Mouse (Mus musculus): ENCODE data around the gene Ctf1. TPM values are rescaled to one million over a fixed set of nuclear protein-coding genes. Genes with fewer than 3 reads are reported as not detected.
"Not testable (repeated sequence)": the region's sequence is repeated elsewhere in the genome, so short reads cannot be mapped to it uniquely, and the experiment has no call there.

The Ctf1 gene
- polyA plus RNA-seq, 1 experiment, result not detected

- Histone ChIP-seq H3K4me3 (ENCODE audit: insufficient read depth, low read depth, low read length) (no peak overlapping the region), H3K27ac (ENCODE audit: insufficient read depth, low read depth, low read length) (no peak overlapping the region), H3K4me1 (ENCODE audit: control insufficient read depth, insufficient read depth, low read length) (peaks cover 12% of the 10 kb centered on the region)
- 74% methylated on average over 9 of the region's 9 CpGs for WGBS
- TF ChIP-seq CTCF (IDR thresholded peaks at IDR 0.05; ENCODE audit: insufficient read depth, low read depth, low read length) (no peak), POLR2A (IDR thresholded peaks at IDR 0.05; ENCODE audit: insufficient read depth, low read depth, low read length) (no peak)
Observed at GRCm38 (mm10) chr7:127689626-127690280, 22.8 kb upstream of the Ctf1 start.

GRCm38 (mm10) chr7:127691221-127691989 is 21.1 kb upstream of the Ctf1 start:
- TF ChIP-seq POLR2A (IDR thresholded peaks at IDR 0.05; ENCODE audit: insufficient read depth, low read depth, low read length), result no peak
- peaks cover 10% of the 10 kb centered on the region for H3K4me1 ChIP-seq (ENCODE audit: control insufficient read depth, insufficient read depth, low read length)
- H3K4me3 ChIP-seq (ENCODE audit: insufficient read depth, low read depth, low read length), result peak overlapping the region; percentile 24; the same call in 1 of the 2 replicates
- H3K27ac ChIP-seq (ENCODE audit: insufficient read depth, low read depth, low read length), result 0 out of 2 replicates have a peak overlapping the region, but pooled peaks have one; percentile 16
- WGBS, result 5% methylated on average over 15 of the region's 15 CpGs

GRCm38 (mm10) chr7:127693290-127693689 is 19.2 kb upstream of the Ctf1 start:
- H3K27ac ChIP-seq (ENCODE audit: insufficient read depth, low read depth, low read length), result no peak overlapping the region
- 96% methylated on average over 8 of the region's 8 CpGs for WGBS
- H3K4me1 ChIP-seq (ENCODE audit: control insufficient read depth, insufficient read depth, low read length), result peaks cover 10% of the 10 kb centered on the region
- H3K4me3 ChIP-seq (ENCODE audit: insufficient read depth, low read depth, low read length), result no peak overlapping the region
- no peak for TF ChIP-seq POLR2A (IDR thresholded peaks at IDR 0.05; ENCODE audit: insufficient read depth, low read depth, low read length)
- no peak for TF ChIP-seq CTCF (IDR thresholded peaks at IDR 0.05; ENCODE audit: insufficient read depth, low read depth, low read length)

- H3K27ac ChIP-seq (ENCODE audit: insufficient read depth, low read depth, low read length); H3K4me1 ChIP-seq (ENCODE audit: control insufficient read depth, insufficient read depth, low read length); H3K4me3 ChIP-seq (ENCODE audit: insufficient read depth, low read depth, low read length): not testable (repeated sequence)
- WGBS, result 97% methylated on average over 7 of the region's 7 CpGs
Observed at GRCm38 (mm10) chr7:127693730-127694129, 18.8 kb upstream of the Ctf1 start.

- WGBS, result 82% methylated on average over 6 of the region's 6 CpGs
- no peak overlapping the region for H3K27ac ChIP-seq (ENCODE audit: insufficient read depth, low read depth, low read length)
- no peak overlapping the region for H3K4me3 ChIP-seq (ENCODE audit: insufficient read depth, low read depth, low read length)
- H3K4me1 ChIP-seq (ENCODE audit: control insufficient read depth, insufficient read depth, low read length), result 0 out of 2 replicates have a peak, but pooled peaks cover 2% of the 10 kb centered on the region
- TF ChIP-seq POLR2A (IDR thresholded peaks at IDR 0.05; ENCODE audit: insufficient read depth, low read depth, low read length), result no peak
- no peak for TF ChIP-seq CTCF (IDR thresholded peaks at IDR 0.05; ENCODE audit: insufficient read depth, low read depth, low read length)
Observed at GRCm38 (mm10) chr7:127698986-127699385, 13.6 kb upstream of the Ctf1 start.

GRCm38 (mm10) chr7:127700712-127701331 is 11.7 kb upstream of the Ctf1 start:
- no peaks in the 10 kb centered on the region for H3K4me1 ChIP-seq (ENCODE audit: control insufficient read depth, insufficient read depth, low read length)
- no peak overlapping the region for H3K27ac ChIP-seq (ENCODE audit: insufficient read depth, low read depth, low read length)
- H3K4me3 ChIP-seq (ENCODE audit: insufficient read depth, low read depth, low read length), result no peak overlapping the region
- TF ChIP-seq POLR2A (IDR thresholded peaks at IDR 0.05; ENCODE audit: insufficient read depth, low read depth, low read length) (no peak), CTCF (IDR thresholded peaks at IDR 0.05; ENCODE audit: insufficient read depth, low read depth, low read length) (no peak)
- 87% methylated on average over 3 of the region's 3 CpGs for WGBS

GRCm38 (mm10) chr7:127703561-127704178 is 8.9 kb upstream of the Ctf1 start:
- Histone ChIP-seq H3K27ac (ENCODE audit: insufficient read depth, low read depth, low read length) (no peak overlapping the region), H3K4me3 (ENCODE audit: insufficient read depth, low read depth, low read length) (no peak overlapping the region), H3K4me1 (ENCODE audit: control insufficient read depth, insufficient read depth, low read length) (peaks cover 13% of the 10 kb centered on the region)
- no peak for TF ChIP-seq POLR2A (IDR thresholded peaks at IDR 0.05; ENCODE audit: insufficient read depth, low read depth, low read length)
- no peak for TF ChIP-seq CTCF (IDR thresholded peaks at IDR 0.05; ENCODE audit: insufficient read depth, low read depth, low read length)
- WGBS, result 94% methylated on average over 8 of the region's 8 CpGs

- Histone ChIP-seq H3K4me3 (ENCODE audit: insufficient read depth, low read depth, low read length) (no peak overlapping the region), H3K27ac (ENCODE audit: insufficient read depth, low read depth, low read length) (no peak overlapping the region), H3K4me1 (ENCODE audit: control insufficient read depth, insufficient read depth, low read length) (peaks cover 15% of the 10 kb centered on the region)
- TF ChIP-seq POLR2A (IDR thresholded peaks at IDR 0.05; ENCODE audit: insufficient read depth, low read depth, low read length), result no peak
- WGBS, result 87% methylated on average over 6 of the region's 6 CpGs
Observed at GRCm38 (mm10) chr7:127704598-127704997, 7.9 kb upstream of the Ctf1 start.

- WGBS, result 84% methylated on average over 4 of the region's 4 CpGs
- no peak for TF ChIP-seq POLR2A (IDR thresholded peaks at IDR 0.05; ENCODE audit: insufficient read depth, low read depth, low read length)
- TF ChIP-seq CTCF (IDR thresholded peaks at IDR 0.05; ENCODE audit: insufficient read depth, low read depth, low read length), result no peak
- Histone ChIP-seq H3K4me3 (ENCODE audit: insufficient read depth, low read depth, low read length) (no peak overlapping the region), H3K27ac (ENCODE audit: insufficient read depth, low read depth, low read length) (no peak overlapping the region), H3K4me1 (ENCODE audit: control insufficient read depth, insufficient read depth, low read length) (peaks cover 15% of the 10 kb centered on the region)
Observed at GRCm38 (mm10) chr7:127705706-127706105, 6.8 kb upstream of the Ctf1 start.

Measured in olfactory bulb, adult 2 months (tissue).